13 mouse cellular contexts compared by ENCODE assay signal in genomic region chr13:45681196-45681595, GRCm38 (mm10).
A peak's percentile ranks its signal among the peaks of the same experiment; 100 is the strongest.
DNase-seq lines count a peak whose midpoint lies in the region; ATAC-seq and TF ChIP-seq lines count a peak whose summit lies in the region.
"Had no signal": no experiment of that assay in that cellular context is flagged by ENCODE, and none has a peak within 500 bp of the region (broad histone marks: within the 10 kb centered on the region; RNA-seq: fewer than 3 reads in every experiment).

No protein-coding gene starts in this region.

- no peak for TF ChIP-seq EP300 in CH12.LX (IDR thresholded peaks at IDR 0.05; ENCODE audit: low read length)
- no peak for TF ChIP-seq EP300 in stomach, postnatal 0 days (optimal IDR thresholded peaks at IDR 0.05)

- peak; percentile 96 for DNase-seq in heart, adult 11 months
- DNase-seq in heart, embryonic 10.5 days (ENCODE audit: low spot score), result no peak
- DNase-seq in CH12.LX (ENCODE audit: extremely low read depth), result no peak
- peak; percentile 35 for DNase-seq in kidney, postnatal 0 days (ENCODE audit: low spot score)
- no peak for DNase-seq in stomach, postnatal 0 days (ENCODE audit: low spot score)
- DNase-seq in layer of hippocampus, adult 9-11 months, result no peak
- DNase-seq: adrenal gland, postnatal 10 days; cerebellum, postnatal 14 days; right cerebral cortex, adult 18-20 months; spleen, adult 18-20 months had no signal

- 0 out of 2 replicates have a peak, but pooled peaks cover 6% of the 10 kb centered on the region for H3K79me2 ChIP-seq in CH12.LX (replicated peaks; ENCODE audit: control insufficient read depth, extremely low read depth, insufficient read depth, poor library complexity, severe bottlenecking)

- no peak overlapping the region for H3K4me3 ChIP-seq in heart, embryonic 10.5 days
- no peak overlapping the region for H3K4me3 ChIP-seq in CH12.LX (replicated peaks in 1 of 3; ENCODE audit: low read depth in 2 of 3, low read length in 2 of 3, poor library complexity in 1 of 3)
- no peak overlapping the region for H3K4me3 ChIP-seq in heart, embryonic 13.5 days
- no peak overlapping the region for H3K4me3 ChIP-seq in kidney, postnatal 0 days (replicated peaks; ENCODE audit: low read depth, low read length)
- H3K4me3 ChIP-seq in stomach, postnatal 0 days (ENCODE audit: low read depth, low read length), result no peak overlapping the region
- no peak overlapping the region for H3K4me3 ChIP-seq in intestine, postnatal 0 days (ENCODE audit: low read depth, low read length)
- H3K4me3 ChIP-seq: limb, embryonic 10.5 days had no signal

- TF ChIP-seq RAD21 in CH12.LX (IDR thresholded peaks at IDR 0.05; ENCODE audit: low read depth, low read length), result no peak

- 69% methylated on average over 5 of the region's 5 CpGs for WGBS in heart, embryonic 10.5 days
- WGBS in heart, embryonic 13.5 days, result 57% methylated on average over 5 of the region's 5 CpGs
- 62% methylated on average over 5 of the region's 5 CpGs for WGBS in kidney, postnatal 0 days
- WGBS in stomach, postnatal 0 days, result 66% methylated on average over 5 of the region's 5 CpGs
- 63% methylated on average over 5 of the region's 5 CpGs for WGBS in intestine, postnatal 0 days

- in situ Hi-C loops in CH12.LX (cut with MboI; ENCODE audit: low pct_ligation_motif_present, low pct_unique_long_range_greater_than_20kb, low sequenced_read_pairs), result loop anchor here (25.0 kb wide), 1 partner anchor 281 kb away; the partner anchor contains the start of gene Atxn1

- no peaks in the 10 kb centered on the region for H3K27me3 ChIP-seq in heart, embryonic 10.5 days (ENCODE audit: insufficient read depth, poor library complexity, severe bottlenecking)
- no peaks in the 10 kb centered on the region for H3K27me3 ChIP-seq in CH12.LX (replicated peaks)
- no peaks in the 10 kb centered on the region for H3K27me3 ChIP-seq in heart, embryonic 13.5 days (replicated peaks)
- no peaks in the 10 kb centered on the region for H3K27me3 ChIP-seq in kidney, postnatal 0 days (ENCODE audit: insufficient read depth, low read length)
- H3K27me3 ChIP-seq in stomach, postnatal 0 days (ENCODE audit: control insufficient read depth, insufficient read depth, low read length), result no peaks in the 10 kb centered on the region
- no peaks in the 10 kb centered on the region for H3K27me3 ChIP-seq in intestine, postnatal 0 days (replicated peaks; ENCODE audit: control insufficient read depth, insufficient read depth, low read length)

- ATAC-seq in heart, embryonic 13.5 days (ENCODE audit: extremely low read depth, insufficient number of reproducible peaks, low FRiP score, low TSS enrichment), result no peak
- ATAC-seq in kidney, postnatal 0 days (replicated peaks; ENCODE audit: low FRiP score, low read depth), result no peak
- ATAC-seq in stomach, postnatal 0 days (ENCODE audit: low FRiP score, low TSS enrichment), result no peak
- no peak for ATAC-seq in intestine, postnatal 0 days

- H3K27ac ChIP-seq in heart, embryonic 10.5 days, result no peak overlapping the region
- H3K27ac ChIP-seq in CH12.LX (ENCODE audit: insufficient read depth, low read depth), result peak overlapping the region; percentile 10; the same call in 1 of the 2 replicates
- peak overlapping the region; percentile 54 for H3K27ac ChIP-seq in heart, embryonic 13.5 days (replicated peaks)
- no peak overlapping the region for H3K27ac ChIP-seq in kidney, postnatal 0 days
- no peak overlapping the region for H3K27ac ChIP-seq in stomach, postnatal 0 days (replicated peaks)
- H3K27ac ChIP-seq in intestine, postnatal 0 days (ENCODE audit: low read depth, low read length), result no peak overlapping the region
- H3K27ac ChIP-seq: limb, embryonic 10.5 days had no signal

- no peak for TF ChIP-seq CTCF in CH12.LX (conservative IDR thresholded peaks at IDR 0.05 in 1 of 2, IDR thresholded peaks at IDR 0.05 in 1 of 2; ENCODE audit: low read depth in 2 of 2, low read length in 2 of 2)
- no peak for TF ChIP-seq CTCF in kidney, postnatal 0 days (IDR thresholded peaks at IDR 0.05; ENCODE audit: low read depth)
- TF ChIP-seq CTCF in stomach, postnatal 0 days (IDR thresholded peaks at IDR 0.05; ENCODE audit: low read depth), result no peak
- TF ChIP-seq CTCF in intestine, postnatal 0 days (IDR thresholded peaks at IDR 0.05; ENCODE audit: low read depth), result no peak

- no peak overlapping the region for H3K9ac ChIP-seq in CH12.LX (ENCODE audit: insufficient read depth, low read depth)
- no peak overlapping the region for H3K9ac ChIP-seq in heart, embryonic 13.5 days
- H3K9ac ChIP-seq in kidney, postnatal 0 days (ENCODE audit: low read depth, low read length), result no peak overlapping the region
- H3K9ac ChIP-seq in stomach, postnatal 0 days (ENCODE audit: low read length), result no peak overlapping the region
- no peak overlapping the region for H3K9ac ChIP-seq in intestine, postnatal 0 days (ENCODE audit: low read depth, low read length)

- TF ChIP-seq POLR2A in CH12.LX (IDR thresholded peaks at IDR 0.05; ENCODE audit: low read depth, low read length), result no peak

- peaks cover 33% of the 10 kb centered on the region for H3K4me1 ChIP-seq in heart, embryonic 10.5 days
- peaks cover 35 to 84% of the 10 kb centered on the region in 2 experiments for H3K4me1 ChIP-seq in CH12.LX (ENCODE audit: control insufficient read depth in 1 of 2, insufficient read depth in 2 of 2)
- peaks cover 49% of the 10 kb centered on the region for H3K4me1 ChIP-seq in heart, embryonic 13.5 days
- H3K4me1 ChIP-seq in kidney, postnatal 0 days (replicated peaks; ENCODE audit: insufficient read depth, low read length), result 0 out of 2 replicates have a peak, but pooled peaks cover 3% of the 10 kb centered on the region
- H3K4me1 ChIP-seq in stomach, postnatal 0 days (replicated peaks; ENCODE audit: control insufficient read depth, insufficient read depth), result no peaks in the 10 kb centered on the region; the same call in 1 of the 2 replicates
- no peaks in the 10 kb centered on the region for H3K4me1 ChIP-seq in intestine, postnatal 0 days (replicated peaks; ENCODE audit: control insufficient read depth, insufficient read depth, low read length)
- H3K4me1 ChIP-seq: limb, embryonic 10.5 days had no signal

- no peak overlapping the region for H3K4me2 ChIP-seq in CH12.LX (ENCODE audit: insufficient read depth, low read depth, poor library complexity, severe bottlenecking)
- H3K4me2 ChIP-seq in heart, embryonic 13.5 days, result peak overlapping the region; percentile 4; the same call in 1 of the 2 replicates
- H3K4me2 ChIP-seq in kidney, postnatal 0 days (ENCODE audit: low read length), result no peak overlapping the region
- no peak overlapping the region for H3K4me2 ChIP-seq in stomach, postnatal 0 days (replicated peaks; ENCODE audit: low read depth)
- H3K4me2 ChIP-seq in intestine, postnatal 0 days (replicated peaks; ENCODE audit: low read depth), result no peak overlapping the region

- no peaks in the 10 kb centered on the region for H3K9me3 ChIP-seq in heart, embryonic 10.5 days
- no peaks in the 10 kb centered on the region for H3K9me3 ChIP-seq in CH12.LX (replicated peaks; ENCODE audit: low read length)
- no peaks in the 10 kb centered on the region for H3K9me3 ChIP-seq in heart, embryonic 13.5 days
- H3K9me3 ChIP-seq in kidney, postnatal 0 days (replicated peaks; ENCODE audit: low read length), result no peaks in the 10 kb centered on the region
- H3K9me3 ChIP-seq in stomach, postnatal 0 days (ENCODE audit: control insufficient read depth, low read length), result no peaks in the 10 kb centered on the region
- no peaks in the 10 kb centered on the region for H3K9me3 ChIP-seq in intestine, postnatal 0 days (ENCODE audit: control insufficient read depth)
- H3K9me3 ChIP-seq: limb, embryonic 10.5 days had no signal

- dilution Hi-C loops in CH12.LX (cut with MboI; ENCODE audit: extremely low pct_ligation_motif_present, extremely low pct_unique_long_range_greater_than_20kb, low sequenced_read_pairs), result no loop called here

- no peaks in the 10 kb centered on the region for H3K36me3 ChIP-seq in heart, embryonic 10.5 days
- peaks cover 11 to 50% of the 10 kb centered on the region in 2 experiments for H3K36me3 ChIP-seq in CH12.LX (replicated peaks in 1 of 2; ENCODE audit: control insufficient read depth in 1 of 2, insufficient read depth in 1 of 2, low read length in 1 of 2)
- no peaks in the 10 kb centered on the region for H3K36me3 ChIP-seq in heart, embryonic 13.5 days
- no peaks in the 10 kb centered on the region for H3K36me3 ChIP-seq in kidney, postnatal 0 days (ENCODE audit: insufficient read depth, low read length)
- H3K36me3 ChIP-seq in stomach, postnatal 0 days (ENCODE audit: control insufficient read depth, insufficient read depth, low read length), result no peaks in the 10 kb centered on the region
- H3K36me3 ChIP-seq in intestine, postnatal 0 days (ENCODE audit: control insufficient read depth, insufficient read depth), result no peaks in the 10 kb centered on the region
- H3K36me3 ChIP-seq: limb, embryonic 10.5 days had no signal

TF ChIP-seq in CH12.LX, 34 proteins besides CTCF, POLR2A, EP300 and RAD21:
- TF ChIP-seq CHD1 (IDR thresholded peaks at IDR 0.05; ENCODE audit: low read depth, low read length), result no peak
- no peak for TF ChIP-seq JUN (IDR thresholded peaks at IDR 0.05; ENCODE audit: insufficient read depth, low read depth, low read length)
- TF ChIP-seq MEF2A (IDR thresholded peaks at IDR 0.05; ENCODE audit: borderline replicate concordance, low read depth, low read length), result no peak
- no peak for TF ChIP-seq NRF1 (IDR thresholded peaks at IDR 0.05; ENCODE audit: low read depth, low read length)
- no peak for TF ChIP-seq USF1 (IDR thresholded peaks at IDR 0.05; ENCODE audit: low read depth, low read length)
- no peak for TF ChIP-seq SMC3 (IDR thresholded peaks at IDR 0.05; ENCODE audit: low read depth, low read length)

Comparison
In these comparisons a context has a peak if more than half of its experiments do, and no peak if none do; other contexts are left out.
1. DNase-seq: peak in heart, adult 11 months (single experiment) and kidney, postnatal 0 days (single experiment); none in heart, embryonic 10.5 days (single experiment), CH12.LX (single experiment), stomach, postnatal 0 days (single experiment) and layer of hippocampus, adult 9-11 months (single experiment).
2. H3K27ac ChIP-seq: peak in CH12.LX (single experiment) and heart, embryonic 13.5 days (single experiment); none in heart, embryonic 10.5 days (single experiment), kidney, postnatal 0 days (single experiment), stomach, postnatal 0 days (single experiment) and intestine, postnatal 0 days (single experiment).